Mouse (Mus musculus): ENCODE results near the gene Entpd5. TPM values are rescaled to one million over a fixed set of nuclear protein-coding genes. Genes with fewer than 3 reads are reported as not detected.
"Not testable (repeated sequence)": the region's sequence is repeated elsewhere in the genome, so short reads cannot be mapped to it uniquely, and the experiment has no call there.

Entpd5 gene
- polyA plus RNA-seq, 1 experiment from 2014 or later, result 8.8 TPM

DNA sequence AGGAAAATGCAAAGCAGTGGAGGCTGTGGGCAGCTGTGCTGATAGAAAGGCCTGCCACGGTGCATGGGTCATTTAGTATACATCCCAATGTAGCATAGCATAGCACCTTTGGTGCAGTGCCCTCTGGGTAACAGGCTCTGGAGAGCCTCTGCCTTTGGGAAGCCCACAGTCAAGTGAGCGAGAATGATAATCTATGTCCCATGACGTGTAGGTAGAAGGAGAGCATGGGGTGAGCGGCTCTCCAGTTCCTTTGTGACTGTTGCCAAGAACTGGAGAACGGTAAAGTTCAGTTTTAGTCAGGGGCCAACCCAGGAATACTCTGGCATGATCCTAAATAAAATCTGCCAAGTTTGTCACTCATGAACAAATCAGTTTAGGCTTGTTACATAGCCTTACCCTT lies 37.2 kb downstream of the Entpd5 start:
- DNase-seq (ENCODE audit: low spot score, missing footprints) (peak; percentile 65), ATAC-seq (ENCODE audit: low FRiP score) (no peak)
- Histone ChIP-seq H3K9me3 (ENCODE audit: control insufficient read depth, low read length) (no peaks in the 10 kb centered on the region), H3K4me1 (ENCODE audit: control insufficient read depth, insufficient read depth, low read length) (no peaks in the 10 kb centered on the region), H3K4me2 (no peak overlapping the region), H3K27ac (ENCODE audit: low read depth, low read length) (no peak overlapping the region), H3K4me3 (ENCODE audit: low read depth, low read length) (no peak overlapping the region), H3K36me3 (ENCODE audit: control insufficient read depth, insufficient read depth, low read length) (peaks cover 24% of the 10 kb centered on the region), H3K27me3 (ENCODE audit: control insufficient read depth, insufficient read depth, low read length) (no peaks in the 10 kb centered on the region), H3K9ac (ENCODE audit: low read length) (no peak overlapping the region)
- 90% methylated on average over 5 of the region's 5 CpGs for WGBS

GRCm38 (mm10) chr12:84366971-84367370 lies 41.9 kb downstream of the Entpd5 start:
- 67% methylated on average over 9 of the region's 9 CpGs for WGBS

GRCm38 (mm10) chr12:84365137-84365536 lies 43.7 kb downstream of the Entpd5 start:
- no peaks in the 10 kb centered on the region for H3K9me3 ChIP-seq (ENCODE audit: control insufficient read depth, low read length)
- peaks cover 7% of the 10 kb centered on the region for H3K36me3 ChIP-seq (ENCODE audit: control insufficient read depth, insufficient read depth, low read length)
- H3K9ac ChIP-seq (ENCODE audit: low read length), result no peak overlapping the region
- no peak overlapping the region for H3K4me3 ChIP-seq (ENCODE audit: low read depth, low read length)
- peaks cover 11% of the 10 kb centered on the region for H3K4me1 ChIP-seq (ENCODE audit: control insufficient read depth, insufficient read depth, low read length)
- 97% methylated on average over 6 of the region's 6 CpGs for WGBS
- no peak for ATAC-seq (ENCODE audit: low FRiP score)
- H3K27me3 ChIP-seq (ENCODE audit: control insufficient read depth, insufficient read depth, low read length), result no peaks in the 10 kb centered on the region
- H3K4me2 ChIP-seq, result no peak overlapping the region
- no peak overlapping the region for H3K27ac ChIP-seq (ENCODE audit: low read depth, low read length)
- DNase-seq (ENCODE audit: low spot score, missing footprints), result peak; percentile 8

More at GRCm38 (mm10) chr12:84366971-84367370, 41.9 kb downstream of the Entpd5 start:
- no peaks in the 10 kb centered on the region for H3K9me3 ChIP-seq (ENCODE audit: control insufficient read depth, low read length)
- DNase-seq (ENCODE audit: low spot score, missing footprints) (peak; percentile 10), ATAC-seq (ENCODE audit: low FRiP score) (no peak)
- H3K9ac ChIP-seq (ENCODE audit: low read length), result no peak overlapping the region
- H3K36me3 ChIP-seq (ENCODE audit: control insufficient read depth, insufficient read depth, low read length), result peaks cover 16% of the 10 kb centered on the region
- H3K4me1 ChIP-seq (ENCODE audit: control insufficient read depth, insufficient read depth, low read length), result peaks cover 5% of the 10 kb centered on the region
- no peaks in the 10 kb centered on the region for H3K27me3 ChIP-seq (ENCODE audit: control insufficient read depth, insufficient read depth, low read length)
- H3K4me2 ChIP-seq, result no peak overlapping the region
- H3K27ac ChIP-seq (ENCODE audit: low read depth, low read length), result no peak overlapping the region
- H3K4me3 ChIP-seq (ENCODE audit: low read depth, low read length), result no peak overlapping the region

DNA sequence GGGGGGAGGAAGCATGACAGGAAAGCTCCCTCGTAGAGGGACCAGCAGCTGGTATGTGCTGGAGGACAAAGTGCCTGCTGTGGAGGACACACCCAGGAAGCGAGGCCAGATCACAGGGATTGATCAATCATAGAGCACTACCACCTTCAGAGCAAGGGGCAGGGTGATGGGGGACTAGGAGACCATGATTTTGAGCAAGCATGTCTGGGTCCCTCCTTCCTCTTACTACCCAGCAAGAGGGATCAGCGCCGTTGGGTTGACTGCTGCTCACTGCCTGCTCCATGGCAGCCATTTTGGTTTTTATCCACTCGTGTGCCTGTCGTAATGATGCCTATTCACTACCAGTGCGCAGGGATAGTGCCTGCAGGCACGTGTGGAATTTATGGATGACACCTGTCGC lies 44.5 kb downstream of the Entpd5 start:
- peak; percentile 70 for DNase-seq (ENCODE audit: low spot score, missing footprints)
- no peak for ATAC-seq (ENCODE audit: low FRiP score)
- 92% methylated on average over 9 of the region's 9 CpGs for WGBS

GRCm38 (mm10) chr12:84362872-84363271 lies 46.0 kb downstream of the Entpd5 start:
- 81% methylated on average over 2 of the region's 2 CpGs for WGBS
- no peaks in the 10 kb centered on the region; the same call in 1 of the 2 replicates for H3K36me3 ChIP-seq (ENCODE audit: control insufficient read depth, insufficient read depth, low read length)
- peak overlapping the region; percentile 97 for H3K4me3 ChIP-seq (ENCODE audit: low read depth, low read length)
- DNase-seq (ENCODE audit: low spot score, missing footprints) (peak; percentile 6), ATAC-seq (ENCODE audit: low FRiP score) (no peak)
- no peak overlapping the region for H3K27ac ChIP-seq (ENCODE audit: low read depth, low read length)
- H3K4me2 ChIP-seq, result peak overlapping the region; percentile 85
- peak overlapping the region; percentile 30; the same call in 1 of the 2 replicates for H3K9ac ChIP-seq (ENCODE audit: low read length)
- H3K9me3 ChIP-seq (ENCODE audit: control insufficient read depth, low read length), result no peaks in the 10 kb centered on the region
- peaks cover 11% of the 10 kb centered on the region for H3K4me1 ChIP-seq (ENCODE audit: control insufficient read depth, insufficient read depth, low read length)
- H3K27me3 ChIP-seq (ENCODE audit: control insufficient read depth, insufficient read depth, low read length), result no peaks in the 10 kb centered on the region

More for the DNA sequence above, 44.5 kb downstream of the Entpd5 start:
- Histone ChIP-seq H3K27me3 (ENCODE audit: control insufficient read depth, insufficient read depth, low read length) (no peaks in the 10 kb centered on the region), H3K4me2 (no peak overlapping the region), H3K9ac (ENCODE audit: low read length) (no peak overlapping the region), H3K4me1 (ENCODE audit: control insufficient read depth, insufficient read depth, low read length) (peaks cover 11% of the 10 kb centered on the region), H3K36me3 (ENCODE audit: control insufficient read depth, insufficient read depth, low read length) (peaks cover 5% of the 10 kb centered on the region; the same call in 1 of the 2 replicates), H3K9me3 (ENCODE audit: control insufficient read depth, low read length) (no peaks in the 10 kb centered on the region), H3K4me3 (ENCODE audit: low read depth, low read length) (no peak overlapping the region), H3K27ac (ENCODE audit: low read depth, low read length) (no peak overlapping the region)

DNA sequence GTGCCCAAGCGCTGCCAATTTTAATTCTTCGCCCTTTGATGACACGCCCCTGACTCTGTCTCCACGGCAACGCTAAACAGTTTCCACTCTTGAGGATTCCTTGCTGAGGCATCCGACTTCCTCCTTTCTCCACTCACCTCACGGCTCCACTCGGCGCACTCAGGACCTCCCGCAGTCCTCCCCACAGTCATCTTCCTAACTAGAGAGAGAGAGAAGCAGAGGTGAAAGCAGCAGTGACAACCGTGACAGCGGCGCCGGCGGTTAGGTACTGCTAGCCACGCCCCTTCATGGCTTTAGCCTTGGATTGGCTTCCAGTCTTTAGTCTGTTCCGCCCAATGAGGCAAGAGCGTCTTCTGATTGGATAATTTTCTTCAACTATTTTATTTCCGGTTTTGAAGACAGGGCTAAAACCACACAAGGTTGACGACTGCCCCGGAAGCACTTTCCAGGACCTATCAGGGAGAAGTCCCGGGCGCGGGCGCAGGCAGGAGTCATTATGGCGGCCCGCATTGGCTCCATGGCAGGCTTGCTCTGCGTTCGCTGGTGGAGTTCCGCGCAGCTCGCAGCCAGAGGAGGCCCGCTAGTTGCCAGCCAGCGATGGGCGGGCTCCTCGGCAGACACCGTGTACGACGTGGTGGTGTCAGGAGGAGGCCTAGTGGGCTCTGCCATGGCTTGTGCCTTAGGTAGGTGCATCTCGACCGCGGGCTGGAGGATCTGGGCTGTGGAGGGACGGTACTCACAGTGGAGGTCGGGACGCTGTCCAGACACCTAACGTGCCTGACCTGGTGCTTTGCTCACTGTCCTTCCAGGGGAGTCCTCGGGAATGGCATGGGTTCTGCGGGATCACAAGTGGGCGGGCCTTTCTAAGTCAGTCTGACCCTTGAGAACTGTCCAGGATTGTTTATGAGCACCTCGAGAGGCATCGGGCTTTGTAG lies 47.0 kb downstream of the Entpd5 start, which contains the start of the genes Coq6 and Fam161b:
TSS of gene Coq6 (plus strand) at position 103 of the 935 bp plus-strand sequence.
TSS of gene Fam161b (minus strand) at position 279 of the 935 bp plus-strand sequence.
- Histone ChIP-seq H3K9ac (ENCODE audit: low read length) (peak within 1 kb of the TSS; percentile 90), H3K27ac (ENCODE audit: low read depth, low read length) (no peak within 1 kb of the TSS), H3K36me3 (ENCODE audit: control insufficient read depth, insufficient read depth, low read length) (no peaks in the 10 kb centered on the region; the same call in 1 of the 2 replicates), H3K4me2 (peak within 1 kb of the TSS; percentile 85), H3K27me3 (ENCODE audit: control insufficient read depth, insufficient read depth, low read length) (no peaks in the 10 kb centered on the region), H3K4me3 (ENCODE audit: low read depth, low read length) (peak within 1 kb of the TSS; percentile 97), H3K9me3 (ENCODE audit: control insufficient read depth, low read length) (no peaks in the 10 kb centered on the region), H3K4me1 (ENCODE audit: control insufficient read depth, insufficient read depth, low read length) (peaks cover 11% of the 10 kb centered on the region)
- DNase-seq (ENCODE audit: low spot score, missing footprints) (peak; percentile 98), ATAC-seq (ENCODE audit: low FRiP score) (peak; percentile 99)
- under 1% methylated on average over 51 of the region's 51 CpGs for WGBS

DNA sequence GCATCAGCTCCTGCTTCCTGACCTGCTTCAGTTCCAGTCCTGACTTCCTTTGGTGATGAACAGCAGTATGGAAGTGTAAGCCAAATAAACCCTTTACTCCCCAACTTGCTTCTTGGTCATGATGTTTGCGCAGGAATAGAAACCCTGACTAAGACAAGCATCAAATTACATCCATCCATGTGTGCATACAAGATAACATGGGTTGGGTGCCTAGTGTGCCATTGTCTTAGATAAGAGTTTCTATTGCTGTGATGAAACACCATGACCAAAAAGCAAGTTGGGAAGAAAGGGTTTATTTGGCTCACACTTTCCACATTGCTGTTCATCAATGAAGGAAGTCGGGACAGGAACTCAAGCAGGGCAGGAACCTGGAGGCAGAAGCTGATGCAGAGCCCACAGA lies 50.1 kb downstream of the Entpd5 start:
- H3K4me2 ChIP-seq; H3K27ac ChIP-seq (ENCODE audit: low read depth, low read length); H3K9me3 ChIP-seq (ENCODE audit: control insufficient read depth, low read length); H3K27me3 ChIP-seq (ENCODE audit: control insufficient read depth, insufficient read depth, low read length); ATAC-seq (ENCODE audit: low FRiP score); H3K4me3 ChIP-seq (ENCODE audit: low read depth, low read length); H3K36me3 ChIP-seq (ENCODE audit: control insufficient read depth, insufficient read depth, low read length); H3K9ac ChIP-seq (ENCODE audit: low read length): not testable (repeated sequence)
- peaks cover 11% of the 10 kb centered on the region for H3K4me1 ChIP-seq (ENCODE audit: control insufficient read depth, insufficient read depth, low read length)
- WGBS, result 86% methylated on average over 2 of the region's 2 CpGs
- DNase-seq (ENCODE audit: low spot score, missing footprints), result peak; percentile 8

GRCm38 (mm10) chr12:84347192-84347591 lies 61.6 kb downstream of the Entpd5 start:
- H3K27me3 ChIP-seq (ENCODE audit: control insufficient read depth, insufficient read depth, low read length), result no peaks in the 10 kb centered on the region
- H3K27ac ChIP-seq (ENCODE audit: low read depth, low read length), result no peak overlapping the region
- H3K4me1 ChIP-seq (ENCODE audit: control insufficient read depth, insufficient read depth, low read length), result peaks cover 8% of the 10 kb centered on the region
- H3K9me3 ChIP-seq (ENCODE audit: control insufficient read depth, low read length), result no peaks in the 10 kb centered on the region
- no peak overlapping the region for H3K4me3 ChIP-seq (ENCODE audit: low read depth, low read length)
- 48% methylated on average over 2 of the region's 2 CpGs for WGBS
- no peak for ATAC-seq (ENCODE audit: low FRiP score)
- H3K4me2 ChIP-seq, result no peak overlapping the region
- peaks cover 2% of the 10 kb centered on the region; the same call in 1 of the 2 replicates for H3K36me3 ChIP-seq (ENCODE audit: control insufficient read depth, insufficient read depth, low read length)
- no peak overlapping the region for H3K9ac ChIP-seq (ENCODE audit: low read length)
- peak; percentile 82 for DNase-seq (ENCODE audit: low spot score, missing footprints)

All from midbrain, embryonic 11.5 days (tissue).